Mouse (Mus musculus) CH12.LX (cell line): Measurements from ENCODE around the gene Egfl7. TPM values are rescaled to one million over a fixed set of nuclear protein-coding genes. Genes with fewer than 3 reads are reported as not detected.

Experiments
- DNase-seq: peaks from one replicate; pipeline ENCODE4 v3.0.0-alpha.2; 2013; ENCODE audit errors: extremely low read depth
- H3K27ac ChIP-seq: 2 replicates; pipeline ENCODE4 v1.5.1; 2012; ENCODE audit warnings: low read depth, mild to moderate bottlenecking, control low read depth, moderate library complexity; ENCODE audit not compliant: insufficient read depth
- H3K27me3 ChIP-seq: replicated peaks from 2 replicates; pipeline ENCODE3; 2012; ENCODE audit warnings: inconsistent platforms
- H3K36me3 ChIP-seq, 2 experiments: replicated peaks in 1 of 2; 2 replicates each; pipeline versions ENCODE3 to v1.6.1; 2012; ENCODE audit warnings: inconsistent platforms in 1 of 2, low read length in 1 of 2, mild to moderate bottlenecking in 1 of 2, mixed read lengths in 1 of 2, moderate library complexity in 1 of 2; ENCODE audit not compliant: control insufficient read depth in 1 of 2, insufficient read depth in 1 of 2
- H3K4me1 ChIP-seq, 2 experiments: 2 replicates each; pipeline ENCODE4 v1.6.1; 2012; ENCODE audit warnings: inconsistent platforms in 1 of 2, moderate library complexity in 1 of 2; ENCODE audit not compliant: insufficient read depth in 2 of 2, control insufficient read depth in 1 of 2
- H3K4me2 ChIP-seq: 2 replicates; pipeline ENCODE4 v1.6.1; 2012; ENCODE audit warnings: low read depth, mild to moderate bottlenecking, control low read depth; ENCODE audit not compliant: poor library complexity, insufficient read depth, severe bottlenecking
- H3K4me3 ChIP-seq, 3 experiments: fragments of 150-350 bp in 1 of 3; sonication (generic) in 1 of 3; replicated peaks in 1 of 3; 2 replicates each; pipeline versions ENCODE3 to v1.5.1; 2011 to 2012; ENCODE audit warnings: low read depth in 2 of 3, low read length in 2 of 3, mild to moderate bottlenecking in 2 of 3, moderate library complexity in 2 of 3, control low read depth in 1 of 3, improper control_type of control experiment in 1 of 3, inconsistent platforms in 1 of 3, mixed read lengths in 1 of 3; ENCODE audit not compliant: poor library complexity in 1 of 3
- H3K79me2 ChIP-seq: replicated peaks from 2 replicates; pipeline ENCODE4 v1.6.1; 2012; ENCODE audit warnings: mild to moderate bottlenecking, moderate library complexity; ENCODE audit not compliant: control insufficient read depth, poor library complexity, insufficient read depth, severe bottlenecking; ENCODE audit errors: extremely low read depth
- H3K9ac ChIP-seq: 2 replicates; pipeline ENCODE4 v1.6.1; 2012; ENCODE audit warnings: low read depth, mild to moderate bottlenecking, control low read depth, moderate library complexity; ENCODE audit not compliant: insufficient read depth
- H3K9me3 ChIP-seq: replicated peaks from 2 replicates; pipeline ENCODE3; 2012; ENCODE audit warnings: low read length, inconsistent platforms, mixed read lengths
- BHLHE40 ChIP-seq: IDR thresholded peaks from 2 replicates; pipeline ENCODE4 v1.6.1; 2011; ENCODE audit warnings: mild to moderate bottlenecking, low read depth, low read length, improper control_type of control experiment
- CHD1 ChIP-seq: IDR thresholded peaks from 2 replicates; pipeline ENCODE4 v1.6.1; 2012; ENCODE audit warnings: low read depth, low read length, improper control_type of control experiment, inconsistent platforms
- CHD2 ChIP-seq: IDR thresholded peaks from 2 replicates; pipeline ENCODE4 v1.6.1; 2011; ENCODE audit warnings: low read length, improper control_type of control experiment
- CTCF ChIP-seq, 2 experiments: IDR thresholded peaks in 1 of 2; conservative IDR thresholded peaks in 1 of 2; 2 replicates each; pipeline ENCODE4 v1.5.1; 2011 to 2012; ENCODE audit warnings: low read depth in 2 of 2, low read length in 2 of 2, improper control_type of control experiment in 1 of 2, inconsistent platforms in 1 of 2, mild to moderate bottlenecking in 1 of 2, moderate library complexity in 1 of 2
- ELF1 ChIP-seq: IDR thresholded peaks from 2 replicates; pipeline ENCODE4 v1.6.1; 2014; ENCODE audit warnings: low read depth, mild to moderate bottlenecking, inconsistent platforms, low read length, improper control_type of control experiment
- EP300 ChIP-seq: IDR thresholded peaks from 2 replicates; pipeline ENCODE4 v1.6.1; 2011; ENCODE audit warnings: low read length, improper control_type of control experiment
- ETS1 ChIP-seq: conservative IDR thresholded peaks from 2 replicates; pipeline ENCODE4 v1.6.1; 2012; ENCODE audit warnings: low read depth, mild to moderate bottlenecking, inconsistent platforms, low read length, improper control_type of control experiment, moderate library complexity
- GABPA ChIP-seq: IDR thresholded peaks from 2 replicates; pipeline ENCODE4 v1.6.1; 2012; ENCODE audit warnings: low read depth, low read length, improper control_type of control experiment, inconsistent platforms; ENCODE audit not compliant: insufficient replicate concordance
- HCFC1 ChIP-seq: IDR thresholded peaks from 2 replicates; pipeline ENCODE4 v1.6.1; 2012; ENCODE audit warnings: low read depth, mild to moderate bottlenecking, inconsistent platforms, low read length, improper control_type of control experiment
- MAX ChIP-seq: IDR thresholded peaks from 2 replicates; pipeline ENCODE4 v1.6.1; 2011; ENCODE audit warnings: low read length, improper control_type of control experiment
- MXI1 ChIP-seq: IDR thresholded peaks from 2 replicates; pipeline ENCODE4 v1.6.1; 2011; ENCODE audit warnings: mild to moderate bottlenecking, low read depth, low read length, improper control_type of control experiment
- MYC ChIP-seq: IDR thresholded peaks from 2 replicates; pipeline ENCODE4 v1.6.1; 2011; ENCODE audit warnings: low read depth, mild to moderate bottlenecking, improper control_type of control experiment, low read length
- NELFE ChIP-seq: IDR thresholded peaks from 2 replicates; pipeline ENCODE4 v1.6.1; 2011; ENCODE audit warnings: low read depth, low read length, improper control_type of control experiment
- NRF1 ChIP-seq: IDR thresholded peaks from 2 replicates; pipeline ENCODE4 v1.6.1; 2014; ENCODE audit warnings: low read depth, mild to moderate bottlenecking, inconsistent platforms, low read length, improper control_type of control experiment, moderate library complexity
- PAX5 ChIP-seq: IDR thresholded peaks from 2 replicates; pipeline ENCODE4 v1.6.1; 2012; ENCODE audit warnings: low read length, inconsistent platforms, mixed read lengths
- POLR2A ChIP-seq: IDR thresholded peaks from 2 replicates; pipeline ENCODE4 v1.6.1; 2011; ENCODE audit warnings: low read depth, mild to moderate bottlenecking, improper control_type of control experiment, low read length
- POLR2AphosphoS2 ChIP-seq: IDR thresholded peaks from 2 replicates; pipeline ENCODE4 v1.6.1; 2011; ENCODE audit warnings: low read depth, low read length, improper control_type of control experiment
- SIN3A ChIP-seq: IDR thresholded peaks from 2 replicates; pipeline ENCODE4 v1.6.1; 2012; ENCODE audit warnings: low read length, improper control_type of control experiment, inconsistent platforms
- SMC3 ChIP-seq: IDR thresholded peaks from 2 replicates; pipeline ENCODE4 v1.6.1; 2011; ENCODE audit warnings: low read depth, low read length, improper control_type of control experiment
- TCF12 ChIP-seq: IDR thresholded peaks from 2 replicates; pipeline ENCODE4 v1.6.1; 2014; ENCODE audit warnings: low read depth, mild to moderate bottlenecking, inconsistent platforms, low read length, improper control_type of control experiment
- USF2 ChIP-seq: conservative IDR thresholded peaks from 2 replicates; pipeline ENCODE4 v1.6.1; 2011; ENCODE audit warnings: low read depth, low read length, improper control_type of control experiment
- ZNF384 ChIP-seq: IDR thresholded peaks from 2 replicates; pipeline ENCODE4 v1.6.1; 2012; ENCODE audit warnings: low read depth, low read length, improper control_type of control experiment, inconsistent platforms
- dilution Hi-C: fragments of 300-500 bp; cut with MboI; formaldehyde crosslinking; loops from 2 replicates; pipeline ENCODE4 v1.14.3; 2020; ENCODE audit warnings: low sequenced_read_pairs; ENCODE audit not compliant: extremely low pct_unique_long_range_greater_than_20kb, extremely low pct_ligation_motif_present
- in situ Hi-C: fragments of 300-500 bp; cut with MboI; formaldehyde crosslinking; loops from 3 replicates; pipeline ENCODE4 v1.14.3; 2019; ENCODE audit warnings: low sequenced_read_pairs, low pct_ligation_motif_present, low pct_unique_long_range_greater_than_20kb, mixed read lengths
- polyA plus RNA-seq: library from polyadenylated mRNA; unstranded; fragments of >175 nt; gene quantifications from 2 replicates; pipeline ENCODE4 v1.2.1, GENCODE M21; 2012; ENCODE audit warnings: low read depth; ENCODE audit not compliant: insufficient read length
- total RNA-seq, 2 experiments: library from RNA; depleted of rRNA; stranded (reverse); fragments of 300-350 nt in 1 of 2; fragments of >200 nt in 1 of 2; gene quantifications; 2 replicates each; pipeline ENCODE4 v1.2.3; 2012 to 2014

The Egfl7 gene
- total and polyA plus RNA-seq, 3 experiments: 20.1 to 39.3 (median 24.7) TPM

DNA sequence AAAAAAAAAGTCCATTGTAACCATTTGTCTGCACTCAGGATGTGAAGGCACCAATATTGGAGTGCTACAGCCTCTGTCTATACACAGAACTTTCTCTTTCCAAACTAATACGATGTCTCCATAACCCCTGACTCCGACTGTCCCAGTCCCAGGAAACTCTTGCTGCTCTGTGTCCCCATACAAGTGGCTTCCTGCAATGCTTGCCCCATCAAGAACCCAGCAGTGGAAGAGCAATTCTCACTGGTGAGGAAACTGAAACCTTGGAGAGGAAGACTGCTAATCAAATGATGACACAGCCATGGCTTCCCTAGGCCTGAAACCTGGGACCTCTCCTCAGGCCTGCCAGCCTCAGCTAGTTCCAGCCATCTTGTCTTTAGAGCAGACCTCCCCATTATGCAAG, 18.0 kb downstream of the Egfl7 start:
- Histone ChIP-seq H3K36me3 (peaks cover 0 to 27% of the 10 kb centered on the region in 2 experiments), H3K4me3 (no peak overlapping the region), H3K79me2 (no peaks in the 10 kb centered on the region), H3K27me3 (peaks cover 12% of the 10 kb centered on the region), H3K27ac (no peak overlapping the region), H3K4me1 (peaks cover 0 to 1% of the 10 kb centered on the region in 2 experiments; a peak in 2 of 4 replicates), H3K4me2 (no peak overlapping the region), H3K9ac (no peak overlapping the region), H3K9me3 (no peaks in the 10 kb centered on the region)
- dilution Hi-C loops (no loop called here), in situ Hi-C loops (no loop called here)
- DNase-seq: no peak
- no peak for TF ChIP-seq MXI1

DNA sequence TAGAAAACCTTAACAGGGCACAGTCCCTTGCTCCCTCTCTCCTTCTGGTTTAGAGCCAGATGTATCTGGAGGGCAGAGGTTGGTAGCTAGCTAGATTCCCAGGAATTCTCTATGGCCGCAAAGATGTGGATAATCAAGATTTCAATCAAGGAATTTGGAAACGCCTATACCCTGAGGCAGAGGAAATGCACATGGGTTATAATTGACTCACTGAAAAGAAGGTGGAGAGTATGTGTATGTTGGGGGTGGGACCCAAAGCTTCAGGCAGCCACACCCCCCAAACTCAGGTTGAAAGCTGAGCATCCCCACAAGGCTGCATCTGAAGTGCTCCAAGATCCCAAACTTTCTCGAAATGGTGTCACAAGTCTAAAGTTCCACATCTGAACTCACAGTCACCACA, 18.6 kb downstream of the Egfl7 start:
- no peak overlapping the region for H3K4me2 ChIP-seq
- no peak overlapping the region for H3K27ac ChIP-seq
- no peaks in the 10 kb centered on the region for H3K79me2 ChIP-seq
- no peaks in the 10 kb centered on the region for H3K9me3 ChIP-seq
- H3K9ac ChIP-seq: no peak overlapping the region
- no peak for DNase-seq
- peaks cover 0 to 20% of the 10 kb centered on the region in 2 experiments for H3K36me3 ChIP-seq
- H3K27me3 ChIP-seq: peaks cover 18% of the 10 kb centered on the region
- H3K4me1 ChIP-seq: peaks cover 3 to 8% of the 10 kb centered on the region in 2 experiments; a peak in 3 of 4 replicates
- in situ Hi-C loops: no loop called here
- dilution Hi-C loops: no loop called here
- TF ChIP-seq BHLHE40: no peak
- no peak for TF ChIP-seq MAX
- no peak for TF ChIP-seq GABPA
- TF ChIP-seq EP300: no peak
- no peak for TF ChIP-seq ZNF384
- no peak for TF ChIP-seq USF2
- TF ChIP-seq SMC3: no peak
- no peak for TF ChIP-seq SIN3A
- no peak for TF ChIP-seq CTCF (conservative IDR thresholded peaks at IDR 0.05 in 1 of 2, IDR thresholded peaks at IDR 0.05 in 1 of 2; ENCODE audit: low read depth in 2 of 2, low read length in 2 of 2)
- no peak for TF ChIP-seq POLR2A
- TF ChIP-seq, all 38 proteins: peak for 0
- no peak overlapping the region for H3K4me3 ChIP-seq

DNA sequence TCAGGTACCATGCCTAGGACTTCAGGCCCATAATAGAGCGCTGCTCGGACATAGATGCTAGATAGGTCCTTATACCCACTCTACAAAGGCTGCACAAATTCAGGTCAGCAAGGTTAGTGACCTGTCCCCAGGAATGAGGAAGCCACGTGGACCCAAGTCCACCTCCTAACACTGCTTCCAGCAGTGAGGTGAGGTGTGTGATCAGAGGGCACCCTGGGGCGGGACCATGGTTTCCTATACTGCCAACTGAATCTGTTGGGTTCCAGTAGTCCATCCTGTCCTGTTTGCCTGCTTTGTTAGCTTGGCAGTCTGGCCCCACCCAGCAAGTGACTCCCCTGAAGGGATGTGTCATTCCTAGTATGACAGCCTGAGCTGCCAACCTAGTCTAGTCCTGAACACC, 20.2 kb downstream of the Egfl7 start:
- no peak overlapping the region for H3K9ac ChIP-seq
- dilution Hi-C loops: no loop called here

More for the DNA sequence above, 20.2 kb downstream of the Egfl7 start:
- no peak for TF ChIP-seq CHD1
- no peak for TF ChIP-seq PAX5
- TF ChIP-seq ELF1: no peak
- TF ChIP-seq MYC: no peak
- TF ChIP-seq CTCF (conservative IDR thresholded peaks at IDR 0.05 in 1 of 2, IDR thresholded peaks at IDR 0.05 in 1 of 2; ENCODE audit: low read depth in 2 of 2, low read length in 2 of 2): no peak
- TF ChIP-seq CHD2: no peak
- no peak for TF ChIP-seq POLR2A
- no peak for TF ChIP-seq TCF12
- TF ChIP-seq HCFC1: no peak
- no peak for TF ChIP-seq NRF1
- no peak for TF ChIP-seq NELFE
- TF ChIP-seq MXI1: no peak
- TF ChIP-seq MAX: no peak
- no peak for TF ChIP-seq ETS1
- no peak for TF ChIP-seq POLR2AphosphoS2
- DNase-seq: no peak
- Histone ChIP-seq H3K9me3 (no peaks in the 10 kb centered on the region), H3K27ac (no peak overlapping the region), H3K4me2 (no peak overlapping the region), H3K79me2 (no peaks in the 10 kb centered on the region), H3K36me3 (peaks cover 0 to 11% of the 10 kb centered on the region in 2 experiments), H3K4me1 (peaks cover 9 to 14% of the 10 kb centered on the region in 2 experiments; a peak in 3 of 4 replicates), H3K4me3 (no peak overlapping the region), H3K27me3 (peaks cover 32% of the 10 kb centered on the region)
- in situ Hi-C loops: no loop called here
